Mouse (Mus musculus) midbrain, embryonic 14.5 days (tissue): Measurements from ENCODE around the gene Bag6. TPM values are rescaled to one million over a fixed set of nuclear protein-coding genes. Genes with fewer than 3 reads are reported as not detected.

ENCODE experiments used
- ATAC-seq: fragments of 200-750 bp; cut with Nextera tagmentation; 2 replicates; pipeline ENCODE4 v1.8.0; 2017; ENCODE audit warnings: moderate number of reproducible peaks, moderate library complexity; ENCODE audit not compliant: low FRiP score, low TSS enrichment
- DNase-seq: peaks from one replicate; pipeline ENCODE4 v3.0.0-alpha.2; 2015
- H3K27ac ChIP-seq: fragments of 300-500 bp; sonication (generic); replicated peaks from 2 replicates; pipeline ENCODE4 v1.5.1; 2014; ENCODE audit warnings: mild to moderate bottlenecking, low read depth, low read length, moderate library complexity
- H3K27me3 ChIP-seq: fragments of 300-500 bp; sonication (generic); 2 replicates; pipeline ENCODE4 v1.6.1; 2014; ENCODE audit warnings: low read length, control low read depth, mixed read lengths; ENCODE audit not compliant: control insufficient read depth, insufficient read depth
- H3K36me3 ChIP-seq: fragments of 300-500 bp; sonication (generic); 2 replicates; pipeline ENCODE4 v1.6.1; 2014; ENCODE audit warnings: low read length, control low read depth; ENCODE audit not compliant: control insufficient read depth, insufficient read depth
- H3K4me1 ChIP-seq: fragments of 300-500 bp; sonication (generic); 2 replicates; pipeline ENCODE4 v1.6.1; 2014; ENCODE audit warnings: mild to moderate bottlenecking, antibody characterized with exemption, low read length, control low read depth; ENCODE audit not compliant: control insufficient read depth, insufficient read depth
- H3K4me2 ChIP-seq: fragments of 300-500 bp; sonication (generic); 2 replicates; pipeline ENCODE4 v1.6.1; 2014; ENCODE audit warnings: mild to moderate bottlenecking, low read length, moderate library complexity
- H3K4me3 ChIP-seq: fragments of 300-500 bp; sonication (generic); replicated peaks from 2 replicates; pipeline ENCODE4 v1.5.1; 2014; ENCODE audit warnings: low read depth, low read length
- H3K9ac ChIP-seq: fragments of 300-500 bp; sonication (generic); replicated peaks from 2 replicates; pipeline ENCODE4 v1.6.1; 2014; ENCODE audit warnings: mild to moderate bottlenecking, low read length, moderate library complexity
- H3K9me3 ChIP-seq: fragments of 300-500 bp; sonication (generic); 2 replicates; pipeline ENCODE4 v1.6.1; 2016; ENCODE audit warnings: low read length, control low read depth, mixed read lengths; ENCODE audit not compliant: control insufficient read depth
- WGBS: fragments of 180-500 bp; shearing (Covaris S2); extraction: QIAGEN DNeasy Blood & Tissue Kit; methylation state at CpG from one replicate; pipeline ENCODE4 v1.1.7; 2014; 5-methylcytosine and 5-hydroxymethylcytosine counted together
- polyA plus RNA-seq: library from polyadenylated mRNA; unstranded; fragments of >200 nt; fragmentation: Nextera tagmentation; extraction: Ambion mirVana; gene quantifications from 2 replicates; pipeline ENCODE4 v1.2.1, GENCODE M21; 2014

Bag6 gene
- polyA plus RNA-seq, 1 experiment from 2014 or later: 122 TPM

GRCm38 (mm10) chr17:35096597-35096996 lies 38.4 kb upstream of the Bag6 start:
- H3K4me3 ChIP-seq: no peak overlapping the region
- no peaks in the 10 kb centered on the region for H3K9me3 ChIP-seq
- 83% methylated on average over 12 of the region's 12 CpGs for WGBS
- no peaks in the 10 kb centered on the region for H3K4me1 ChIP-seq
- H3K27me3 ChIP-seq: no peaks in the 10 kb centered on the region
- DNase-seq (no peak), ATAC-seq (no peak)
- H3K9ac ChIP-seq: no peak overlapping the region
- H3K36me3 ChIP-seq: peaks cover 94% of the 10 kb centered on the region
- no peak overlapping the region for H3K4me2 ChIP-seq
- no peak overlapping the region for H3K27ac ChIP-seq

- H3K9ac ChIP-seq: no peak overlapping the region
- DNase-seq: no peak
These were observed 37.8 kb upstream of the Bag6 start for GRCm38 (mm10) chr17:35097164-35097655.

GRCm38 (mm10) chr17:35100196-35100765 lies 34.7 kb upstream of the Bag6 start:
- DNase-seq: no peak
- no peak for ATAC-seq
- H3K4me3 ChIP-seq: no peak overlapping the region
- no peaks in the 10 kb centered on the region for H3K4me1 ChIP-seq
- WGBS: 67% methylated on average over 10 of the region's 10 CpGs
- peaks cover 93% of the 10 kb centered on the region for H3K36me3 ChIP-seq
- H3K9me3 ChIP-seq: no peaks in the 10 kb centered on the region
- H3K9ac ChIP-seq: no peak overlapping the region
- H3K27me3 ChIP-seq: no peaks in the 10 kb centered on the region
- no peak overlapping the region for H3K4me2 ChIP-seq
- H3K27ac ChIP-seq: no peak overlapping the region

More at GRCm38 (mm10) chr17:35097164-35097655, 37.8 kb upstream of the Bag6 start:
- WGBS: 66% methylated on average over 12 of the region's 12 CpGs
- H3K4me1 ChIP-seq: no peaks in the 10 kb centered on the region
- no peak overlapping the region for H3K4me2 ChIP-seq
- H3K4me3 ChIP-seq: no peak overlapping the region
- H3K36me3 ChIP-seq: peaks cover 95% of the 10 kb centered on the region
- H3K9me3 ChIP-seq: no peaks in the 10 kb centered on the region
- H3K27me3 ChIP-seq: no peaks in the 10 kb centered on the region
- no peak overlapping the region for H3K27ac ChIP-seq
- no peak for ATAC-seq

GRCm38 (mm10) chr17:35101161-35101560 lies 33.8 kb upstream of the Bag6 start:
- Histone ChIP-seq H3K27ac (no peak overlapping the region), H3K4me1 (0 out of 2 replicates have a peak, but pooled peaks cover 3% of the 10 kb centered on the region), H3K4me2 (no peak overlapping the region), H3K27me3 (no peaks in the 10 kb centered on the region), H3K9ac (no peak overlapping the region), H3K9me3 (no peaks in the 10 kb centered on the region), H3K4me3 (no peak overlapping the region), H3K36me3 (peaks cover 85% of the 10 kb centered on the region)
- WGBS: 89% methylated on average over 11 of the region's 11 CpGs
- ATAC-seq (no peak), DNase-seq (no peak)

GRCm38 (mm10) chr17:35102299-35102698 lies 32.7 kb upstream of the Bag6 start:
- ATAC-seq (no peak), DNase-seq (no peak)
- H3K4me3 ChIP-seq: no peak overlapping the region
- no peak overlapping the region for H3K9ac ChIP-seq
- 79% methylated on average over 8 of the region's 8 CpGs for WGBS
- H3K27me3 ChIP-seq: no peaks in the 10 kb centered on the region
- H3K27ac ChIP-seq: no peak overlapping the region
- H3K4me1 ChIP-seq: 0 out of 2 replicates have a peak, but pooled peaks cover 3% of the 10 kb centered on the region
- peaks cover 74% of the 10 kb centered on the region for H3K36me3 ChIP-seq
- H3K4me2 ChIP-seq: no peak overlapping the region
- no peaks in the 10 kb centered on the region for H3K9me3 ChIP-seq

- peaks cover 67% of the 10 kb centered on the region for H3K36me3 ChIP-seq
These were observed 31.7 kb upstream of the Bag6 start for GRCm38 (mm10) chr17:35103221-35103690.

GRCm38 (mm10) chr17:35104079-35104478 lies 30.9 kb upstream of the Bag6 start:
- WGBS: 93% methylated on average over 7 of the region's 7 CpGs
- no peak for ATAC-seq
- no peak overlapping the region for H3K4me2 ChIP-seq

More at GRCm38 (mm10) chr17:35103221-35103690, 31.7 kb upstream of the Bag6 start:
- WGBS: 70% methylated on average over 6 of the region's 6 CpGs
- Histone ChIP-seq H3K4me2 (no peak overlapping the region), H3K9ac (no peak overlapping the region), H3K27me3 (no peaks in the 10 kb centered on the region), H3K4me3 (no peak overlapping the region), H3K9me3 (no peaks in the 10 kb centered on the region), H3K4me1 (0 out of 2 replicates have a peak, but pooled peaks cover 3% of the 10 kb centered on the region), H3K27ac (no peak overlapping the region)
- ATAC-seq (no peak), DNase-seq (no peak)

GRCm38 (mm10) chr17:35104754-35105153 lies 30.2 kb upstream of the Bag6 start:
- WGBS: 71% methylated on average over 6 of the region's 6 CpGs
- no peak for DNase-seq
- H3K9ac ChIP-seq: no peak overlapping the region
- 0 out of 2 replicates have a peak, but pooled peaks cover 3% of the 10 kb centered on the region for H3K4me1 ChIP-seq
- peaks cover 52% of the 10 kb centered on the region for H3K36me3 ChIP-seq
- ATAC-seq: no peak
- H3K4me3 ChIP-seq: no peak overlapping the region
- no peaks in the 10 kb centered on the region for H3K27me3 ChIP-seq
- H3K9me3 ChIP-seq: no peaks in the 10 kb centered on the region
- no peak overlapping the region for H3K27ac ChIP-seq
- no peak overlapping the region for H3K4me2 ChIP-seq

More at GRCm38 (mm10) chr17:35104079-35104478, 30.9 kb upstream of the Bag6 start:
- Histone ChIP-seq H3K27me3 (no peaks in the 10 kb centered on the region), H3K9me3 (no peaks in the 10 kb centered on the region), H3K4me1 (0 out of 2 replicates have a peak, but pooled peaks cover 3% of the 10 kb centered on the region), H3K4me3 (no peak overlapping the region), H3K36me3 (peaks cover 59% of the 10 kb centered on the region), H3K9ac (no peak overlapping the region), H3K27ac (no peak overlapping the region)
- no peak for DNase-seq
